Mouse (Mus musculus) heart, postnatal 10 days (tissue): Measurements from ENCODE around the gene Tle6. TPM values are rescaled to one million over a fixed set of nuclear protein-coding genes. Genes with fewer than 3 reads are reported as not detected.
"Not testable (repeated sequence)": the region's sequence is repeated elsewhere in the genome, so short reads cannot be mapped to it uniquely, and the experiment has no call there.

ENCODE experiments used
- DNase-seq, 2 experiments: peaks; one replicate each; pipeline ENCODE4 v3.0.0; 2021
- intact Hi-C: fragments of 180-260 bp; cut with DNase I; formaldehyde crosslinking; loops from one replicate; pipeline ENCODE4 v1.15.1; 2025
- total RNA-seq, 2 experiments: library from RNA; stranded (reverse); gene quantifications; 2 replicates each; pipeline ENCODE4 v1.2.3; 2021

The Tle6 gene
- 10 to 100 TPM; 10.2 to 11.1 TPM for total RNA-seq

GRCm38 (mm10) chr10:81600738-81601203, at the start of gene Tle6:
Gene Tle6, minus strand, starts transcription at chr10:81601073.
- intact Hi-C loops, result loop anchor here (10.0 kb wide), 1 partner anchor 46 kb away; the partner anchor contains the start of gene Aes

GRCm38 (mm10) chr10:81648803-81649775, 48.2 kb upstream of the Tle6 start, which contains the start of gene Gm10778:
Gene Gm10778, plus strand, starts transcription at chr10:81649059.
- intact Hi-C loops, result loop anchor here (5.0 kb wide), 1 partner anchor 518 kb away; no protein-coding TSS in a partner anchor
- DNase-seq, result peak; percentile 91 to 94

More at GRCm38 (mm10) chr10:81600738-81601203, at the start of gene Tle6:
- peak; percentile 95 to 96 for DNase-seq

GRCm38 (mm10) chr10:81646015-81646555, 45.2 kb upstream of the Tle6 start:
- intact Hi-C loops, result loop anchor here (5.0 kb wide), 1 partner anchor 521 kb away; no protein-coding TSS in a partner anchor
- DNase-seq, result no peak

- DNase-seq, result no peak
- intact Hi-C loops, result loop anchor here (5.0 kb wide), 1 partner anchor 522 kb away; no protein-coding TSS in a partner anchor
Observed at GRCm38 (mm10) chr10:81645391-81645790, 44.5 kb upstream of the Tle6 start.

- intact Hi-C loops, result loop anchor here (5.0 kb wide), 1 partner anchor 523 kb away; no protein-coding TSS in a partner anchor
- DNase-seq, result no peak
Observed at GRCm38 (mm10) chr10:81644716-81645115, 43.8 kb upstream of the Tle6 start.

- DNase-seq, result no peak
- intact Hi-C loops, result no loop called here
Observed at GRCm38 (mm10) chr10:81644162-81644561, 43.3 kb upstream of the Tle6 start.

GRCm38 (mm10) chr10:81643449-81644055, 42.7 kb upstream of the Tle6 start:
- intact Hi-C loops, result no loop called here

GRCm38 (mm10) chr10:81642648-81643448, 42.0 kb upstream of the Tle6 start:
- no peak for DNase-seq

More at GRCm38 (mm10) chr10:81643449-81644055, 42.7 kb upstream of the Tle6 start:
- DNase-seq, result peak; percentile 96 to 97

GRCm38 (mm10) chr10:81641978-81642647, 41.2 kb upstream of the Tle6 start:
- intact Hi-C loops, result no loop called here
- DNase-seq, result no peak

More at GRCm38 (mm10) chr10:81642648-81643448, 42.0 kb upstream of the Tle6 start:
- intact Hi-C loops, result no loop called here

GRCm38 (mm10) chr10:81641566-81641965, 40.7 kb upstream of the Tle6 start:
- no peak for DNase-seq
- intact Hi-C loops, result no loop called here

GRCm38 (mm10) chr10:81640825-81641224, 40.0 kb upstream of the Tle6 start:
- intact Hi-C loops, DNase-seq: not testable (repeated sequence)

- intact Hi-C loops, result no loop called here
Observed at GRCm38 (mm10) chr10:81638101-81638500, 37.2 kb upstream of the Tle6 start.

GRCm38 (mm10) chr10:81636338-81636737, 35.5 kb upstream of the Tle6 start:
- DNase-seq, result no peak
- intact Hi-C loops, result no loop called here

More at GRCm38 (mm10) chr10:81638101-81638500, 37.2 kb upstream of the Tle6 start:
- no peak for DNase-seq

- DNase-seq, result peak; percentile 83
- intact Hi-C loops, result no loop called here
Observed at GRCm38 (mm10) chr10:81633253-81634099, 32.6 kb upstream of the Tle6 start.

- no peak for DNase-seq
- intact Hi-C loops, result no loop called here
Observed at GRCm38 (mm10) chr10:81628390-81628789, 27.5 kb upstream of the Tle6 start, which contains the start of gene Ankrd24. Gene Ankrd24, plus strand, starts transcription at chr10:81628540.

- intact Hi-C loops, result no loop called here
- DNase-seq, result peak in 1 of 2 experiments; percentile 54
Observed at GRCm38 (mm10) chr10:81627836-81628220, 27.0 kb upstream of the Tle6 start.

- intact Hi-C loops, result no loop called here
- DNase-seq, result peak; percentile 94 to 95
Observed at GRCm38 (mm10) chr10:81626994-81627835, 26.3 kb upstream of the Tle6 start, which contains the start of gene Sirt6. Gene Sirt6, minus strand, starts transcription at chr10:81627797.
